Mouse (Mus musculus): ENCODE measurements around the gene Gm5916. TPM values are rescaled to one million over a fixed set of nuclear protein-coding genes. Genes with fewer than 3 reads are reported as not detected.

Gene Gm5916
- polyA plus RNA-seq (2012; rRNA removed) = not detected in 2 replicates

GRCm38 (mm10) chr9:36128679-36129078, at the start of gene Gm5916:
TSS of gene Gm5916 (minus strand) at chr9:36128779.
- DNase-seq = no peak
- 65% methylated on average over 1 of the region's 1 CpGs for WGBS
- Histone ChIP-seq H3K4me1 (ENCODE audit: control insufficient read depth, insufficient read depth, low read length) (no peaks in the 10 kb centered on the region), H3K27ac (ENCODE audit: insufficient read depth, low read depth, low read length) (no peak within 1 kb of the TSS), H3K4me3 (ENCODE audit: insufficient read depth, low read depth, low read length) (no peak within 1 kb of the TSS), H3K27me3 (replicated peaks; ENCODE audit: control insufficient read depth, insufficient read depth, low read length) (no peaks in the 10 kb centered on the region), H3K36me3 (ENCODE audit: control insufficient read depth, insufficient read depth, low read length) (no peaks in the 10 kb centered on the region)
- TF ChIP-seq POLR2A (IDR thresholded peaks at IDR 0.05; ENCODE audit: low read depth, low read length) = no peak
- no peak for TF ChIP-seq CTCF (conservative IDR thresholded peaks at IDR 0.05; ENCODE audit: insufficient read depth, insufficient read length, low read depth, low read length)

Other genes with a start within 250 kb of the Gm5916 start
- gene 9230113P08Rik, start 220.4 kb downstream of the Gm5916 start, polyA plus RNA-seq (2012; rRNA removed) = not detected in 2 replicates